Mouse (Mus musculus) kidney, adult 8-10 months (tissue): Measurements from ENCODE around the gene Btn1a1.

Experiments
- DNase-seq, 2 experiments: peaks; one replicate each; pipeline ENCODE4 v3.0.0; 2022

Gene Btn1a1

GRCm38 (mm10) chr13:23436861-23437822, 28.6 kb downstream of the Btn1a1 start:
- DNase-seq = peak; percentile 54 to 85

GRCm38 (mm10) chr13:23436231-23436661, 29.5 kb downstream of the Btn1a1 start:
- DNase-seq = peak in 1 of 2 experiments; percentile 55

GRCm38 (mm10) chr13:23435676-23436075, 30.0 kb downstream of the Btn1a1 start:
- no peak for DNase-seq

GRCm38 (mm10) chr13:23435241-23435640, 30.5 kb downstream of the Btn1a1 start:
- DNase-seq = no peak

GRCm38 (mm10) chr13:23434426-23434825, 31.3 kb downstream of the Btn1a1 start:
- DNase-seq = no peak

DNA sequence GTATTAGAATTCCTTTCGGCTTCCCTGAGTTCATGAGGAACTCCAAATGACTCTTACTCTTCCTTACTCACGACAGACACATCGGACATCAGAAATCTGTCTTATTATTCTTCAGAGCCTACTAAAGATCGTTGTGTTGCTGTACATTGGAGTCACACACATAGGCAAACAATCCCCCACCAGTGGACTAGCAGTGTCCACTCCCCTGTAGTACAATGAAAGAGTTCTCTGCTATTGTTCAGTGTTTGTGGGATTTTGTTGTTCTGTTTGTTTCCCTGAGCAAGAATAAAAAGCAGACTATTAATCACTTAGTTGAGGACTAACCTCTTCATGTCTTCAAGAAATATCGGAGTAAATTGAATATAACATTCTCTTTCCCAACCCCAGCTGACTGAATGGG, 31.9 kb downstream of the Btn1a1 start:
- DNase-seq = no peak

- no peak for DNase-seq
These were observed 32.5 kb downstream of the Btn1a1 start for GRCm38 (mm10) chr13:23433206-23433605.

DNA sequence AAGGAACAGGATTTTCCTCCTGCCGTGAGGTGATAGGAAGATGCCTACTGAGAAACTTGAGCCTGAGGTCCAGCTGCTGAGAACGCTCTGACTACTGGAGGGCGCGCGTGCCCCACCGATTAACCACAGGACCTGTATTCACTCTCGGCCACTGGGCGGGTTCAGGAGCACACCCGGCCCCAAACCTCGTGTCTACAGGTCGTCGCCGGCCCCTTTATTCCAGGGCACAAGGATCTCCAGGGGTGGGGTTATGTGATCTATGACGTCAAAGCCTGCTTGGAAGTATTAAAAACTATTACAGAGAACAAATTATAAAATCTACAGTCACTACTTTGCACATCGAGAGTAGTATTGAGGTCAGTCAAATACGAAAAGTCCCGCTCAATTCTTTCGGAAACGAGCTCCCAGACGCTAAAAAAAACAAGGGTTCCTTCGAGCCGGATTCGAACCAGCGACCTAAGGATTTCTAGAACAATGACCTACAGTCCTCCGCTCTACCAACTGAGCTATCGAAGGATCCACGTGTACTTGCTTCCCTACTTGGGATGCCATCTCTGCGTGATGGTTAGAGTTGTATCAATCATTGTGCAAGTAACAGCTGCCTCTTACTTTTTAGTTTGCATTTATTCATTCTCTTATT, 33.0 kb downstream of the Btn1a1 start:
- peak; percentile 95 to 98 for DNase-seq

GRCm38 (mm10) chr13:23431351-23431771, 34.3 kb downstream of the Btn1a1 start:
- peak; percentile 81 to 90 for DNase-seq

- DNase-seq = peak; percentile 81 to 87
These were observed 35.0 kb downstream of the Btn1a1 start for GRCm38 (mm10) chr13:23430734-23431133.

DNA sequence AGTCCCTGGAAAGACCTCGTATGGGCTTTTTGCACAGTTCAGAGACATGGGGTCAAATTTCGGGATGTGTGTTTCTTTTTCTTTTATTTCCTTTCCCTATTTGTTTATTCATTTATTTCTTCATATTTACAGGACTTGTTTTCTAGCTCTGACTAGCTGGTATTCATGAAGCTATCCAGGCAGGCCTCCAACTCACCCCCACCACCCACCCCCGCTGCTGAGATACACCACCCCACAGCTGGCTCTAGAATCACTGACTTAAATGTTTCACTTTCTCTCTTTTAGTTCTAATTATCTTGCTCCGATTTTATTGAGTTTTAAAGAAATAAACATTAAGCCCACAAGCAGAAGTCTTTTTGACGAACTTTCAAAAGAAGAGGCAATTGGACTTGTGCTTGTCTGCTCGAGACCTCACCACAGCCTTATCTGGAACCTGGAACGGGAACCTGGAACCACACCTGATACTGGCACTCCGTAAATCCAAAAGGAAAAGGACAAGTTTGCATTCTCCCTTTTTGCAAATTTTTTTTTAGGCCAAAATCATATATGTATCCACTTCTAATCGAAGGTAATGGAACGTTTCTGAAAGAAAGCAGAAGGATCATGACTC, 35.8 kb downstream of the Btn1a1 start:
- no peak for DNase-seq

DNA sequence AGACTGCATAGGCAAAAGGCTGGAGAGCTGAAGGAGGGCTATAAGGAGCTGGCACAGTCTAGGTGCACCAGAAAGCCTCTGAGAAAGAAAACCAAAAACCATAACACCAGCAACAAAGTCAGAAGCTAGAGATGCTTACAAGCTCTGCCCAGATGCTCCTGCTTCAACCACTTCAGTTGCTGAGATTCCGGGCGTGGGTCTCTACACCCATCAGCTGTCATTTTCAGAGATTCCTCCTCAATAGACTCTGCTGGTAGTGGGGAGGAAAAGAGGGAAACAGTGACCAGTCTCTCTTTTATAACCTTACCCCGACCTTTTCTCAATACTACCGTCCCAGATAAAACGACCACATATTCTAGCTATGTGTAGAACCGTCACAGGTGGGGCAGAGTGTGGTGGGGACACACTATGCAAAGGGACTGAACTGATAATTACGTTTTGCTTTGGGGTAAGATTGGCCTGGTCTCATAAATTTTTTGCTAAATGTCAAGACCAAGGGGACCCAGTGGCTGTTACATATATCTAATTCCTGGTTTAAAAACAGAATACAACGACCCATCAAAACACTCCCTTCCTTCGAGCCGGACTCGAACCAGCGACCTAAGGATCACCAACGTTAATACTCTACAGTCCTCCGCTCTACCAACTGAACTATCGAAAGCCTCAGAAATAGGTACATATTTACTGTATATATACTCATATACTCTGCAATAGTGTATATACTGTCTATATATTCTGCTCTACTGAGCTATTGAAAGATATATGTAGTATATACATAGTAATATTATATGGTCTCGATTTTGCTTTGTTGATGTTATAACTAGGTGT, 37.3 kb downstream of the Btn1a1 start:
- no peak for DNase-seq

- no peak for DNase-seq
These were observed 38.2 kb downstream of the Btn1a1 start for GRCm38 (mm10) chr13:23427401-23427910.

- no peak for DNase-seq
These were observed 38.8 kb downstream of the Btn1a1 start for GRCm38 (mm10) chr13:23426922-23427321.

GRCm38 (mm10) chr13:23426335-23426734, 39.4 kb downstream of the Btn1a1 start:
- peak in 1 of 2 experiments; percentile 45 for DNase-seq

DNA sequence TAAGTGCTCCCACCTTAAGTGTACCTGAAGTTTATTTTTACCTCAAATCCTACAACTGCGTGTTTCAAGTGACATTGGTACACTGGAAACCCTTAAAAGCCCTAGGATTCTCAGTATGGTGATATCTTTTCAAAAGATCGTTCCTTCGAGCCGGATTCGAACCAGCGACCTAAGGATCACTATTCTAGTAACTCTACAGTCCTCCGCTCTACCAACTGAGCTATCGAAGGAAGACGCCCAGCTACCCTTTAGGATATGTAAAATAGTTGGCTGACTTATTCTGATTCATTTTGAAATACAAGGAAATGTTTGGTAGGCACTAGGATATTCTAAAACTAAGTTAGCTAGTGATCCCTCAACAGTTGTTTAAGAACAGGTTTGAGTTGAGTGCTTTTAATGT, 40.2 kb downstream of the Btn1a1 start:
- DNase-seq = peak; percentile 50 to 75

DNA sequence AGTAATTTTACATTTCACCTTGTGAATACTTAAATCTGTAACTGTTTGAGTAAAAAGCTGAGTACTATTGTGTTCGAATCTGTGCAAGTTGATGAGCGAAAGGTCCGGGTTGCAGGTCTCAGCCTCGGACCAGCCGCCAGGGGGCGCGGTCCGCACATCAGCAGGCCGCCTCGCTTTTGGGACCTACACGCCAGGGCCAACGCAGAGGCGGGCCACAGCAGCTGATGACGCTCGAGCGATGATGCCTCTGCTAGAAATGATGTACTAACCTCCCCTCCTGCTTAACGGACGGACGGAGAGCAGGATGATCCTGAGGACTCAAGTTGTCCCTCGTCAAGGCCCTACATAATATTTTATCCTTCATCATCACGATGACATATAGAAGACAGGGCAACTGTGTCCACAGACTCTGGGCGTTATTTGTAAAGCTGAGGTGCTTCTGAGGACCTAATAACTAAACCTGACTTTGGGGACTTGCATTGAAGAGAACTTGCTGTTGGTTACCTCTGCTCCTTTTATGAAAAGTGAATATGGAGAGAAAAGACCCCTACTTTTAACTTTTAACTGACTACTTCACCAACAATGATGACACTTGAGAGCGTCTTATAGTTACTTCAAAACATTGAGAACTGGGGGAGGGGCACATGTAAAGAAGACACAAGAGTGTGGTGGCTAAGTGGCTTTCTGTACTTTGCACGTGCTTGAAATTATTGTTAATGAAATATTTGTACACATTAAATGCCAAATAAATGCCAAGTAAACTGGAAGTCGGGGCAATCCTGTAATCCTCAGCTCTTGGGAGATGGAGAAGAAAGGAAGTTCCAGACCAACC, 41.0 kb downstream of the Btn1a1 start:
- peak; percentile 88 to 90 for DNase-seq

DNA sequence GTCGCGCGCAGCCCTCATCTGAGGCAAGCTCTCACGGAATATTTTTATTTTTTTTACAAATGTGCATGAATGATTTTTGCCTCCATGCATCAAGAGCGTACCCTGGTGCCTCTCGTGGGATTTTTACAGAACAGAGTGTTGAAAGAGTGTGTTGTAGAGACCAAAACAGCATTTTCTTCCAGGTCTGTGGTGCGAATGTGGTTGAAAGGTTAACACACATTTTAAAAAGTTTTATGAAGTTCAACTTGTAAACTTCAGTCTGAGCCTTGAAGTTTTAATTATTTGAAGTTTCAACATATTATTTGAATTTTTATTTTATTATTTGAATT, 41.7 kb downstream of the Btn1a1 start:
- no peak for DNase-seq

- DNase-seq = peak; percentile 84 to 91
These were observed 42.2 kb downstream of the Btn1a1 start, which contains the start of gene Abt1 for GRCm38 (mm10) chr13:23423286-23424051. Gene Abt1, minus strand, starts transcription at chr13:23423866.

DNA sequence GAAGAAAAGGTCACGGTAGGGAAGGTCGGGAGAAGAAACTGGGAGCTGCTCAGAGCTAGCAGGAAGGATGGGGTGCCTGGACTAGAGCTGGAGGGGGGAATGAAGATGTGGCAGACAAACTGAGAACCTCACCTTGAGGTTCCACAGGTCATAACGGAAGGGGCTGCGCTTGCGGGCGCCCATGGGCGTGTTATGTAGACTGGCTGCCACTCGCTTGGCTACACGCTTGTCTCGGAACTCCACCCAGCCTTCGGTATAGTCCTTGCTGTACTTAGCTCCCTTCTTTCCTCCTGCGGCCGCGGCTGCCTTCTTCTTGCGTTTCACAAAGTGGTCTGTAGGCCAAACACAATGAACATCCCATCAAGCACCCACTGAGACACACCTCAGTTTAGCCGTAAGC, 43.4 kb downstream of the Btn1a1 start:
- no peak for DNase-seq
